Mouse (Mus musculus): ENCODE measurements around the gene Atp13a2.

- TF ChIP-seq HCFC1 (IDR thresholded peaks at IDR 0.05; ENCODE audit: low read depth, low read length): no peak
- TF ChIP-seq CTCF (IDR thresholded peaks at IDR 0.05 in 2 of 3, conservative IDR thresholded peaks at IDR 0.05 in 1 of 3; ENCODE audit: control insufficient read depth in 1 of 3, insufficient read depth in 1 of 3, low read depth in 2 of 3, low read length in 3 of 3, poor library complexity in 1 of 3, severe bottlenecking in 1 of 3): no peak
- no peak for TF ChIP-seq JUND (IDR thresholded peaks at IDR 0.05; ENCODE audit: low read depth, low read length)
- TF ChIP-seq POLR2A (IDR thresholded peaks at IDR 0.05; ENCODE audit: control insufficient read depth in 1 of 2, insufficient read depth in 1 of 2, low read depth in 1 of 2, low read length in 2 of 2, poor library complexity in 1 of 2): no peak
- no peak for TF ChIP-seq MYC (IDR thresholded peaks at IDR 0.05; ENCODE audit: low read depth, low read length)
- TF ChIP-seq POLR2AphosphoS2 (IDR thresholded peaks at IDR 0.05; ENCODE audit: low read length): no peak
- TF ChIP-seq EP300 (IDR thresholded peaks at IDR 0.05; ENCODE audit: low read depth in 1 of 2, low read length in 2 of 2): no peak
- no peak for TF ChIP-seq TCF12 (IDR thresholded peaks at IDR 0.05; ENCODE audit: low read depth, low read length)
These were observed 37.1 kb upstream of the Atp13a2 start for GRCm38 (mm10) chr4:140949616-140950015.

Measured in MEL (cell line).